Comparison of ENCODE assay signal across 7 mouse cellular contexts in genomic region chr5:137778635-137779034, GRCm38 (mm10). TPM values are rescaled to one million over a fixed set of nuclear protein-coding genes. Genes with fewer than 3 reads are reported as not detected.
DNase-seq lines count a peak whose midpoint lies in the region; ATAC-seq lines count a peak whose summit lies in the region.

Gene Ppp1r35 (plus strand): TSS chr5:137778849.

- DNase-seq in adrenal gland, postnatal 25 days, result peak; percentile 97
- peak; percentile 100 for DNase-seq in heart, adult 11 months
- peak; percentile 99 for DNase-seq in kidney, adult 18-20 months
- peak; percentile 98 for DNase-seq in limb, embryonic 11.5 days (ENCODE audit: low spot score)
- peak; percentile 99 for DNase-seq in midbrain, embryonic 14.5 days
- DNase-seq in spleen, adult 18-20 months, result peak; percentile 90 to 96

- H3K4me3 ChIP-seq in embryonic facial prominence, embryonic 12.5 days, result peak within 1 kb of the TSS; percentile 88
- peak within 1 kb of the TSS; percentile 97 for H3K4me3 ChIP-seq in limb, embryonic 11.5 days (ENCODE audit: low read depth, low read length)
- peak within 1 kb of the TSS; percentile 91 for H3K4me3 ChIP-seq in midbrain, embryonic 14.5 days (replicated peaks; ENCODE audit: low read depth, low read length)

- peak within 1 kb of the TSS; percentile 97 for H3K4me2 ChIP-seq in embryonic facial prominence, embryonic 12.5 days (replicated peaks)
- peak within 1 kb of the TSS; percentile 93 for H3K4me2 ChIP-seq in limb, embryonic 11.5 days (ENCODE audit: low read depth, severe bottlenecking)
- peak within 1 kb of the TSS; percentile 94 for H3K4me2 ChIP-seq in midbrain, embryonic 14.5 days (ENCODE audit: low read length)

- H3K27me3 ChIP-seq in embryonic facial prominence, embryonic 12.5 days, result no peaks in the 10 kb centered on the region
- no peaks in the 10 kb centered on the region for H3K27me3 ChIP-seq in limb, embryonic 11.5 days (ENCODE audit: control insufficient read depth, insufficient read depth, low read length)
- H3K27me3 ChIP-seq in midbrain, embryonic 14.5 days (ENCODE audit: control insufficient read depth, insufficient read depth, low read length), result no peaks in the 10 kb centered on the region

- H3K27ac ChIP-seq in embryonic facial prominence, embryonic 12.5 days, result peak within 1 kb of the TSS; percentile 94
- peak within 1 kb of the TSS; percentile 89 for H3K27ac ChIP-seq in limb, embryonic 11.5 days (replicated peaks; ENCODE audit: low read depth, low read length)
- H3K27ac ChIP-seq in midbrain, embryonic 14.5 days (replicated peaks; ENCODE audit: low read depth, low read length), result peak within 1 kb of the TSS; percentile 90

- peaks cover 32% of the 10 kb centered on the region for H3K4me1 ChIP-seq in embryonic facial prominence, embryonic 12.5 days
- H3K4me1 ChIP-seq in limb, embryonic 11.5 days (ENCODE audit: control insufficient read depth, insufficient read depth, low read length), result peaks cover 13% of the 10 kb centered on the region
- H3K4me1 ChIP-seq in midbrain, embryonic 14.5 days (ENCODE audit: control insufficient read depth, insufficient read depth, low read length), result peaks cover 15% of the 10 kb centered on the region

- H3K9ac ChIP-seq in embryonic facial prominence, embryonic 12.5 days, result peak within 1 kb of the TSS; percentile 91
- peak within 1 kb of the TSS; percentile 90 for H3K9ac ChIP-seq in limb, embryonic 11.5 days (ENCODE audit: low read length)
- H3K9ac ChIP-seq in midbrain, embryonic 14.5 days (replicated peaks; ENCODE audit: low read length), result peak within 1 kb of the TSS; percentile 91

- peak; percentile 90 for ATAC-seq in embryonic facial prominence, embryonic 12.5 days (ENCODE audit: insufficient number of reproducible peaks, insufficient read depth, low FRiP score, low TSS enrichment)
- peak; percentile 86 for ATAC-seq in limb, embryonic 11.5 days (ENCODE audit: insufficient number of reproducible peaks, low FRiP score, low TSS enrichment, low read depth)
- ATAC-seq in midbrain, embryonic 14.5 days (ENCODE audit: low FRiP score, low TSS enrichment), result peak; percentile 94

- no peaks in the 10 kb centered on the region for H3K9me3 ChIP-seq in embryonic facial prominence, embryonic 12.5 days
- no peaks in the 10 kb centered on the region for H3K9me3 ChIP-seq in limb, embryonic 11.5 days (ENCODE audit: control insufficient read depth, low read length)
- H3K9me3 ChIP-seq in midbrain, embryonic 14.5 days (ENCODE audit: control insufficient read depth, low read length), result no peaks in the 10 kb centered on the region

- under 1% methylated on average over 31 of the region's 31 CpGs for WGBS in embryonic facial prominence, embryonic 12.5 days
- WGBS in limb, embryonic 11.5 days, result under 1% methylated on average over 28 of the region's 31 CpGs
- under 1% methylated on average over 31 of the region's 31 CpGs for WGBS in midbrain, embryonic 14.5 days

- peaks cover 36% of the 10 kb centered on the region for H3K36me3 ChIP-seq in embryonic facial prominence, embryonic 12.5 days
- peaks cover 14% of the 10 kb centered on the region for H3K36me3 ChIP-seq in limb, embryonic 11.5 days (ENCODE audit: control insufficient read depth, insufficient read depth, low read length)
- peaks cover 37% of the 10 kb centered on the region for H3K36me3 ChIP-seq in midbrain, embryonic 14.5 days (ENCODE audit: control insufficient read depth, insufficient read depth, low read length)

RNA-seq across cellular contexts. Expression of gene Ppp1r35, which starts in this region (rescaled TPM):
- total RNA-seq in adrenal gland, postnatal 25 days (2021), result 30.9 and 34.0 TPM in 2 replicates
- polyA plus RNA-seq in embryonic facial prominence, embryonic 12.5 days (2016; fragmentation: Nextera tagmentation; extraction: Ambion mirVana), result 51.3 and 51.9 TPM in 2 replicates
- 61.4 and 62.0 TPM in 2 replicates for polyA plus RNA-seq in limb, embryonic 11.5 days (2014; fragmentation: Nextera tagmentation; extraction: Ambion mirVana)
- polyA plus RNA-seq in midbrain, embryonic 14.5 days (2014; fragmentation: Nextera tagmentation; extraction: Ambion mirVana), result 53.4 and 58.6 TPM in 2 replicates

Comparison
In these comparisons a context has a peak if more than half of its experiments do, and no peak if none do; other contexts are left out.
1. Peak in every context shown above with its lines: DNase-seq, ATAC-seq, H3K4me3 ChIP-seq and H3K27ac ChIP-seq.